21 mouse cellular contexts compared by ENCODE assay signal in genomic region chr9:47127756-47128424, GRCm38 (mm10).
DNase-seq lines count a peak whose midpoint lies in the region; ATAC-seq lines count a peak whose summit lies in the region.
"Had no signal": no experiment of that assay in that cellular context is flagged by ENCODE, and none has a peak within 500 bp of the region (broad histone marks: within the 10 kb centered on the region; RNA-seq: fewer than 3 reads in every experiment).

No protein-coding gene starts in this region.

- no peak overlapping the region for H3K4me2 ChIP-seq in forebrain, embryonic 14.5 days (ENCODE audit: low read length)
- no peak overlapping the region for H3K4me2 ChIP-seq in forebrain, embryonic 13.5 days
- H3K4me2 ChIP-seq in intestine, embryonic 15.5 days (replicated peaks) = no peak overlapping the region
- H3K4me2 ChIP-seq: heart, embryonic 13.5 days; hindbrain, embryonic 12.5 days; liver, embryonic 13.5 days; lung, embryonic 15.5 days had no signal

- H3K9ac ChIP-seq in forebrain, embryonic 14.5 days (ENCODE audit: low read length) = no peak overlapping the region
- H3K9ac ChIP-seq in forebrain, embryonic 13.5 days = no peak overlapping the region
- no peak overlapping the region for H3K9ac ChIP-seq in intestine, embryonic 15.5 days
- H3K9ac ChIP-seq: heart, embryonic 13.5 days; hindbrain, embryonic 12.5 days; liver, embryonic 13.5 days; lung, embryonic 15.5 days had no signal

- no peaks in the 10 kb centered on the region for H3K9me3 ChIP-seq in forebrain, embryonic 14.5 days (replicated peaks; ENCODE audit: control insufficient read depth, low read length)
- H3K9me3 ChIP-seq in forebrain, embryonic 13.5 days (replicated peaks) = no peaks in the 10 kb centered on the region
- H3K9me3 ChIP-seq in intestine, embryonic 15.5 days = no peaks in the 10 kb centered on the region
- H3K9me3 ChIP-seq: heart, embryonic 13.5 days; hindbrain, embryonic 12.5 days; liver, embryonic 13.5 days; lung, embryonic 15.5 days had no signal

- no peaks in the 10 kb centered on the region for H3K36me3 ChIP-seq in forebrain, embryonic 14.5 days (ENCODE audit: control insufficient read depth, insufficient read depth, low read length)
- H3K36me3 ChIP-seq in forebrain, embryonic 13.5 days (ENCODE audit: poor library complexity, severe bottlenecking) = no peaks in the 10 kb centered on the region
- no peaks in the 10 kb centered on the region for H3K36me3 ChIP-seq in intestine, embryonic 15.5 days
- H3K36me3 ChIP-seq: heart, embryonic 13.5 days; hindbrain, embryonic 12.5 days; liver, embryonic 13.5 days; lung, embryonic 15.5 days had no signal

- H3K27me3 ChIP-seq in forebrain, embryonic 14.5 days (replicated peaks; ENCODE audit: control insufficient read depth, insufficient read depth, low read length) = no peaks in the 10 kb centered on the region
- no peaks in the 10 kb centered on the region for H3K27me3 ChIP-seq in forebrain, embryonic 13.5 days
- H3K27me3 ChIP-seq in intestine, embryonic 15.5 days (replicated peaks) = no peaks in the 10 kb centered on the region
- H3K27me3 ChIP-seq: hindbrain, embryonic 12.5 days; lung, embryonic 15.5 days had no signal

- H3K27ac ChIP-seq in forebrain, embryonic 14.5 days (ENCODE audit: low read depth, low read length) = no peak overlapping the region
- H3K27ac ChIP-seq in forebrain, embryonic 13.5 days = no peak overlapping the region
- no peak overlapping the region for H3K27ac ChIP-seq in intestine, embryonic 15.5 days
- H3K27ac ChIP-seq: heart, adult 2 months; heart, embryonic 13.5 days; hindbrain, embryonic 12.5 days; liver, embryonic 13.5 days; lung, embryonic 15.5 days had no signal

- H3K4me1 ChIP-seq in forebrain, embryonic 14.5 days (ENCODE audit: control insufficient read depth, insufficient read depth, low read length) = no peaks in the 10 kb centered on the region
- peaks cover 3% of the 10 kb centered on the region; the same call in 1 of the 2 replicates for H3K4me1 ChIP-seq in forebrain, embryonic 13.5 days
- H3K4me1 ChIP-seq in intestine, embryonic 15.5 days (replicated peaks) = no peaks in the 10 kb centered on the region
- H3K4me1 ChIP-seq: heart, embryonic 13.5 days; hindbrain, embryonic 12.5 days; lung, embryonic 15.5 days had no signal

- peak; percentile 53 for DNase-seq in forebrain, embryonic 14.5 days (ENCODE audit: low spot score)
- DNase-seq in left cerebral cortex, postnatal 4 days = peak; percentile 68
- no peak for DNase-seq in left cerebral cortex, adult 11 months (ENCODE audit: low spot score)
- DNase-seq in right cerebral cortex, postnatal 4 days = peak; percentile 26
- DNase-seq in right cerebral cortex, adult 2 months (ENCODE audit: low spot score in 2 of 2) = no peak
- DNase-seq: adrenal gland, postnatal 36 days; cerebellum, adult 11-12 months; gastrocnemius, postnatal 25 days; heart, adult 2 months; heart, postnatal 14 days; kidney, adult 2 months; kidney, postnatal 36 days; liver, embryonic 13.5 days; thymus, adult 18-20 months; thymus, postnatal 36 days had no signal

- H3K4me3 ChIP-seq in forebrain, embryonic 14.5 days (ENCODE audit: low read depth, low read length) = no peak overlapping the region
- no peak overlapping the region for H3K4me3 ChIP-seq in forebrain, embryonic 13.5 days
- no peak overlapping the region for H3K4me3 ChIP-seq in intestine, embryonic 15.5 days (replicated peaks)
- H3K4me3 ChIP-seq: heart, adult 2 months; heart, embryonic 13.5 days; hindbrain, embryonic 12.5 days; liver, embryonic 13.5 days; lung, embryonic 15.5 days had no signal

- no peak for ATAC-seq in forebrain, embryonic 14.5 days
- no peak for ATAC-seq in forebrain, embryonic 13.5 days
- no peak for ATAC-seq in intestine, embryonic 15.5 days
- ATAC-seq: CD4-positive, CD25-positive, alpha-beta regulatory T cell, adult 4 months had no signal

- intact Hi-C loops in left cerebral cortex, postnatal 4 days (cut with DNase I) = no loop called here

- 77% methylated on average over 11 of the region's 11 CpGs for WGBS in forebrain, embryonic 14.5 days
- 85% methylated on average over 11 of the region's 11 CpGs for WGBS in forebrain, embryonic 13.5 days
- WGBS in intestine, embryonic 15.5 days = 79% methylated on average over 11 of the region's 11 CpGs

Comparison
In these comparisons a context has a peak if more than half of its experiments do, and no peak if none do; other contexts are left out.
1. DNase-seq: peak in forebrain, embryonic 14.5 days (single experiment), left cerebral cortex, postnatal 4 days (single experiment) and right cerebral cortex, postnatal 4 days (single experiment); none in left cerebral cortex, adult 11 months (single experiment) and right cerebral cortex, adult 2 months (0 of 2).